Mouse (Mus musculus) natural killer cell, adult 2 months (primary cell): ENCODE data around the gene Ifitm6.
"Not testable (repeated sequence)": the region's sequence is repeated elsewhere in the genome, so short reads cannot be mapped to it uniquely, and the experiment has no call there.

ENCODE experiments used
- DNase-seq, 2 experiments: peaks; one replicate each; pipeline ENCODE4 v3.0.0; 2022; ENCODE audit warnings: low spot score in 2 of 2

Gene Ifitm6

DNA sequence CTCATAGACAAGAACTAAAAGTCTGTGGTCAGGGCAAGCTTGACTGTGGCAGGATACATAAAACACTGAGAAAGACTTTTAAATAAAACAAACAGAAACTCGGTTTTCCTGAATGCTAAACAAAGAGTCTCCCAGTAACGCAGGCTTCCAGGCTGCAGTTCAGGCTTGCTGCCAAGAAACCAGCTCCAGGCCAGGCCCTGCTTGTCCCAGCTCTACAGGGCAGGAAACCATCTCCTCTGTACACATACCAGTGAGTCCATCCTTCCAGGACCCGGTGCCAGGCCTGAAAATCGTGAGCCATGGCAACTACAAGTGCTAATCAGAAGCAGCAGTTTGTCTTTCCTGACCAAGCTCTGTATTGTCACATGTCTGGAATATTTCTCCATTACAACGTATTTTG lies 23.9 kb upstream of the Ifitm6 start:
- no peak for DNase-seq

DNA sequence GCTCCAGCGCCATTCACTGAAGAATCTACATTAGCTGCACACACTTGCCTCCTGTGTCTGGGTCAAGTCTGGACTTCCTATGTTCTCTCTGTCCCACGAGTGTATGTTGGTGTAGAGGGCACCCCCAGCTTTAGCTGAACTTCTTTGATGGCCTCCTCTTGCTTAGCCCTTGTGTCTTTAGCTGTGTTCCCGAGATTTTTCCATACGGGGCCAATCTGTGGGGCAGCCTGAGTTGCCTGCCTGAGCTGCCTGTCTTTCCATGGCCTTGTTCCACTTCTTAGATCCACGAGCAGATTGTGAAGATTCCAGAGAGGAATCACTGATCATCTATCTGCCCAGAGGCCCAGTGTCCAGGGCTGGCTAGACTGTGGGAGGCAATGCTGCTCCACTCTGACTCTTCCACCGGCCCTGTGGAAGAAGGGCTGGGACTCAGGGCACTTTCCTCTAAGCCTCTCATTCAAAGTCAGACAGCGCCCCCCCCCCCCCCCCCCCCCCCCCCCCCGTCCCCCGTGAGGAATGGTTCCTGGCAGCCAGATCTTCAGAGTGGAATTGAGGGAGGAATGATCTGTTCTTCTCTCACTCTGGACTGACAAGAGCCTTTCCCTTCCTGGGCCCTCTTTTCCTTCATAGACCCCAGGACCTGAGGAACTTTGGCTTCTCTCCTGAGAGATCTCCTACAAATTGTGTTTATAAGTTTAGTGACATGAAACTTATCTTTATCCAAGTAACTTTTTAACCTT lies 23.3 kb upstream of the Ifitm6 start:
- DNase-seq = no peak

DNA sequence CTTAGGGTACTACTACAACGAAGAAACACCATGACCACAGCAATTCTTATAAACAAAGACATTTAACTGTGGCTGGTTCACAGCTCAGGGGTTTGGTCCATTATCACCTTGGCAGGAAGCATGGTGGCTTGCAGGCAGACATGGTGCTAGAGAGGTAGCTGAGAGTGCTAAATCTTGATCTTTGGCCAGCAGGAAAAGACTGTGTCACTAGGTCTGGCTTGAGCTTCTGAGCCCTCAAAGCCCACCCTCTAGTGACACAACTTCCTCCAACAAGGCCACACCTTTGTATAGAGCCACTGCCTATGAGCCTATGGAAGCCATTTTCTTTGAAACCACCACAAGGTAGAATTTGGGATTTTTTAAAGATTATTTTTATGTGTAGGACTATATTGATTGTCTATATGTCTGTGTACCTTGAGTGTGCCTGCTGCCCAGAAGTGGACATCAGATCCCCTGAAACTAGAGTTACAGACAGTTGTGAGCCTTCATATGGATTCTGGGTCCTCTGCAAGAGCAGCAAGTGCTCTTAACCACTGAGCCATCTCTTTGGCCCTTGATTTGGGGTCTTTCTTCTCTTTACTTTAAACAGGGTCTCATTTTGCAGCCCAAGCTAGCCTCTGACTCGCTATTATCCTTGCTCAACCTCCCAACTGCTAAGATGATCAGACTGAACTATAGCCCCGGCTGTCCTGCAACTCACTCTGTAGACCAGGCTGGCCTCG lies 21.8 kb upstream of the Ifitm6 start:
- no peak for DNase-seq

DNA sequence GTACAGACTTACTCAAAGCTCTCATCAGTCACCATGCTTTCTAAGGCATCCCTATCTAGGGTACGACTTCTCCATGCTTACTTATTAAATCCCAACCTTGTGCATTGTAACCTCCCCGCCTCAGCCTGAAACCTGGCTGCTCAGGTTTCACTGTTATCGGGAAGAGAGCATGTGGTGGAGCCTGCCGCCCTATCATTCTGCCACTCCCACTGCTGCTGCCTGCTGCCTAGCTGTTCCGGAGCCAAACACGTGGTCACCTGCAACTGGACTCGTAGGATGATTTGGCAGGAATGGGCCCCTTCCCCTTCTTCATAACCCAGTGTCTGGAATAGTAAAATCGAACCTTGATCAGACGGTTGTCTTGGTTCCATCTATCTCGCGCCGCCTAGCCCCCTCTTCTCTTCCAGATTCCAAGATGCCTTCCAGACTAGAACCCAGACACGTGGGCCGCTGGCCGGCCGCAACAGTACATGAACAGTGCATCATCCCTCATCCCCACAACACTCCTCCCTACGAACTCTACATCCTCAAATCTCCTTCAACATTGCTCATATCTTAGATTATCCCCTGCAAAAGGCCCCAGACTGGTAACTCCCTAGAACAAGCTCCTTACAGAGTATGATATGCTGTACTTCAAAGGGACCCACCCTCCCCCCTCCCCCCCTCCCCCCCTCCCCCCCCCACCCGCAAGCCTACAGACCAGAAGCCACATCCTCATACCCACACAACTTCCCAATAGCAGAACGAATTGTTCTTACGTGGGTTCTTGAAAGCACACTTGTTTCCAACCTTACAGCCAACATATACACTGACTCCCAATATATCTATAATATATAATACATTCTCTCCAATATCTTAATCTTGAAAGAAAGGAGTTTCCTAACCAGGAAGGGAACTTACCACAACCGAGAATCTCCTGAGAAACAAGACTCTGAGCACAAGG lies 20.6 kb upstream of the Ifitm6 start:
- DNase-seq = no peak

DNA sequence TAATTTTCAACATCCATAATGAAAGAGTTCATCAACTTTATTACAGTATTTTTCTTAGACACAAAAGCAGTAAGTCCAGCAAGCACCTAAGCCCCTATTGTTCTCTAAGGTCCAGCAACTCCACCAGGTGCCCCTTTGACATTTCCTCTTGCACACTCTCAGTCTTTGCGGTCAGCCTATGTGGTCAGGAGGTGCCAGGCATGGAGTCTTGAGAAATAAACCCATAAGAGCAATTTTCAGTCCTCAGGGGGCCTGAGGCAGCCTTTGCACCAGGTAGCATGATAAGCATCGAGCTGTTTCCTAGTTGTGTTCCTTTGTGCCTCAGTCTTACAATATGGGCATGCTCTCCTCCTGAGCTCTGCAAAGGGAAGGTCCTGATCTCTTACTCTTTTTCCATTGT lies 18.9 kb upstream of the Ifitm6 start:
- not testable (repeated sequence) for DNase-seq

DNA sequence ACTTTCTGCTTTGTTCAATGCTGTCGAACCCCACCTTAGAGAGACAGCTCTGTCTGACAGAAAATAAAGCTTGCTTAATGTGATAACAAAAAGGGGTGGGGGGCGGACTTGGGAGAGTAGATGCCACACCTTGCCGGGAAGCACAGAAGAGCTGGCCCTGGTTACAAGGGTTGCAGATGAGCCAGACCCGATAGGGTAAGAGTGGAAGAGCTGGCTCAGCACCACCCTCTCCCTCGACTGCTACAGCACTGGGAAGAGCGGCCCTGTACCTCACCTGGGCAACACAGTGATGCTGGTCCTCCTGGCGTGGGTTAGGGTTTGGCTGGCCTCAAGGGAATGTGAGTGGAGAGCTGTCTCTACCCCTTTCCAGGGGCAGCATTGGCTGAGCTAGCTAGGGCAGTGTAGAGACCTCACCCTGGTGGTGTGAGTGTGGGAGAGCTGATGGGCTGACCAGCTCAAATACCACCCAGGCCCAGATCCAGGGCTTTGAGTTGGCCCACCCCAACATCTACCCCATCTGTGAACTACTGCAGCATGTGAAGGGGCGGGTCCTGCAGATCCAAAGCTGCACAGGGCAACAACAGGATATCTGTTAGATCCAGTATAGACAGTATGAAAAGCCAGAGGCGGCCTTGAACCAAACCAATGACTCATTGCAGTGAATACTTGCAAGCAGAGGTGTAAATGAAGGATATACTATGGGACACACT lies 14.9 kb upstream of the Ifitm6 start:
- no peak for DNase-seq

DNA sequence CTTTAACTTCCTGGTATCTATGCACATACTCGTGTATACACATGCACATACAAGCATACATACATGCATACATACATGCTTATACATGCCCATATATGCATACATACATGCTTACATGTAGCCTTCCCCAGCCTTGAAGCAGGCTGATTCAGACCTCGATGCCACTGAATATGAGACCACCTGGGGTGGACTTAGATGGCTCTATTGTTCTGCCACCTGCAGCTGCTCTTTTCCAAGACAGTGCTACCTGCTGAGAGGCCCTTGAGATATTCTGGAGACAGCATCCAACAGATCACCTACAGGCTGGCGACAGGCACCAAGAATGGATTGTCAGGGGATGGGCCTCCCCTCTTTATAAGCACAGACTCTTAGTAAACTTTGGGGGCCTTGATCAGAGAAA lies 12.7 kb upstream of the Ifitm6 start:
- no peak for DNase-seq

DNA sequence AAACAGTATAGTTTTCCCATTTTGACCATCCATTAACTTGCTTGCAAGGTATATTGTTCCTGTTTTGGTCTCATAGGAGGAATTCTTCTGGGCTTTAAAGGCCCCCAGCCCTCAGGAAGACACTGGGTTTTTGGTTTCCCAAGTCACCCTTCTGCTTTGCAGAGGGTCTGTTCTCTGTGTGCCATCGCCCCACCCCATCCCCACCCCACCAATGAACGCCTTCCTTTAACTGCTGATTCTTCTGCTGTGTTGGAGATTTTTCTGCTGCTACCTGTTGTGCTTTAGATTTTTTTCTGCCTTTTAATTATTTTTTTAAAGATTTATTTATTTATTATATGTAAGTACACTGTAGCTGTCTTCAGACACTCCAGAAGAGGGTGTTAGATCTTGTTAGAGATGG lies 11.1 kb upstream of the Ifitm6 start, which contains the start of gene Gm17387:
Gene Gm17387 (plus strand): TSS at position 301 of the 400 bp plus-strand sequence.
- no peak for DNase-seq

DNA sequence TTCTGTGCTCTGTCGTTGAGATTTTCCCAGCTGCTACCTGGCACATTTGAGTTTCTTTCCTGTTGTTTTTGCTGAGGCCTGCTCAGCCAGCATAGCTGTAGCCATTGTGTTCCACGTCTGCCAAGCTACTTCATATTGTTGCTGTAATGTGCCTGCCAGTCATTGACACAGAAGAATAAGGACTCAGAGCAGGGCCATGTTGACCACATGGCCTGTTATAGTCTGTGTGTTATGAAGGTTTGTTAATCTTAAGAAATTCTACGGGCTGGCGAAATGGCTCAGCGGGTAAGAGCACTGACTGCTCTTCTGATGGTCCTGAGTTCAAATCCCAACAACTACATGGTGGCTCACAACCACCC lies 9.0 kb upstream of the Ifitm6 start:
- DNase-seq = no peak

DNA sequence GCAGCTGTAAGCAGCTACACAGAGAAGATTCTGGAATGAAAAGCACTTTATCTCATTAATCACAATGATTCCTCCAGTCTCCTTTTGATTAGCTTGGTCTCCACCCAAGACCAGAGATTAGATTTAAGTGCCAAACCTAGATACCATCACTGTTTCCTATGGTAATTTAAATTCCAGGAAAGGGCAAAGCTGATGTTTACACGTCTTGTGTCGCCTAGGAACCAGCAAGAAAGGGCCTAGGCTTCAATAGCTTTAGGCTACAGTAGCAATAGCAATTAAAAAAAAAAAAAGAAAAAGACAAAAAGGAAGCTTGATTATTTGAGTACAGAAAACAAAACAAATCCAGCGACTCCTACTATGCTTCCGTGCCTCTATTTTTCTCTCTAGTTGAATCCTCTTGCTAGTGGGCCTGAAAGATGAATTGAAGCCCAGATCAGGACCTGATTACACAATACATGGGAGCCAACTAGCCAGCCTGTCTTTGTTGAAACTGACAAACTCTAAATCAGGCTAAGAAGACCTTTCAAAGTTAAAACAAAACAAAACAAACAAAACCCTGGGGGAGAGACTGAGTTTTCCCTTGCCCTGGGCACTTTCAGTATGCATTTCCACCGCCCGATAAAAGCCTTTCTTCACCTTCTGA lies 8.5 kb upstream of the Ifitm6 start:
- DNase-seq = no peak

DNA sequence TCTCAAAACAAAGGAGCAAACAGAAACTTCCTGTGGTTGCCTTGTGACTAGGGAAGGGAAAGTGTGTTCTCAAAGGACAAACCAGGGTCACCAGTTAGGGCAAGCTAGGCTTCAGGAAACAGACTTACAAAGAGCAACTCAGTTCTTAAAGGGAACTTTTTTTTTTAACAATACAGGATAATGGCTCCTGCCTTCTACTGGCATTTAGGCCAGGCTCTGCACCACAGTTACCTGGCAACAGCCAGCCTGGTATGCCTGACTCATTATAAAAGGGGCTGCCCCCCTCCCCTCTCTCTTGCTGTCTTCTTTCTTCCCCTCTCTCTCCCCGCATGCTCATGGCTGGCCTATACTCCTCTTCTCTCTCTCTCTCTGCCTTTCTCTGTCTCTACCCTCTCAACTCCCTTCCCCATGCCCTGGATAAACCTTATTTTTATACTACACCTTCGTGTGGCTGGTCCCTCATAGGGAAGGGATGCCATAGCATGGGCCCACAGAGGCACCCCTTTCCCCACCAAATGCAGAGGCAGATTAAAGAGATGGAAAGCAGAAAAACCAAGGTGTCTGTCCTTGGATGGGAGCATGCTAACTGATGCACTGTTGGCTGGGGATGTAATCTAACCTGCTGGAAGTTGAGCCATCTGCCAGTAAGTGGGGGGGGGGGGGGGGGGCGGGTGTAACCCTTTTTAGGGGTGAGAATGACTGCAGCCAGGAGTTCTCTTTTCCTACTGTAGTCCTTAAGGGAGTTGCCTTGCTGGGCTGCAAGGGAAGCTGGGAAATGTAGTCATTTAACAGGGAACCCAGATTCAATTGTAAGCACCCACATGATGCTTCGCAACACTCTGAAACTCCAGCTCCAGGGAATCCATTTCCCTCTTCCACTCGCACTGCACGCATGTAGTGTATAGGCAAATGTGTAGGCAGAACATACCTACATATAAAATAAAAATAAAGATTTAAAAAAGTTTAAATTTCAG lies 7.4 kb upstream of the Ifitm6 start:
- DNase-seq = no peak

DNA sequence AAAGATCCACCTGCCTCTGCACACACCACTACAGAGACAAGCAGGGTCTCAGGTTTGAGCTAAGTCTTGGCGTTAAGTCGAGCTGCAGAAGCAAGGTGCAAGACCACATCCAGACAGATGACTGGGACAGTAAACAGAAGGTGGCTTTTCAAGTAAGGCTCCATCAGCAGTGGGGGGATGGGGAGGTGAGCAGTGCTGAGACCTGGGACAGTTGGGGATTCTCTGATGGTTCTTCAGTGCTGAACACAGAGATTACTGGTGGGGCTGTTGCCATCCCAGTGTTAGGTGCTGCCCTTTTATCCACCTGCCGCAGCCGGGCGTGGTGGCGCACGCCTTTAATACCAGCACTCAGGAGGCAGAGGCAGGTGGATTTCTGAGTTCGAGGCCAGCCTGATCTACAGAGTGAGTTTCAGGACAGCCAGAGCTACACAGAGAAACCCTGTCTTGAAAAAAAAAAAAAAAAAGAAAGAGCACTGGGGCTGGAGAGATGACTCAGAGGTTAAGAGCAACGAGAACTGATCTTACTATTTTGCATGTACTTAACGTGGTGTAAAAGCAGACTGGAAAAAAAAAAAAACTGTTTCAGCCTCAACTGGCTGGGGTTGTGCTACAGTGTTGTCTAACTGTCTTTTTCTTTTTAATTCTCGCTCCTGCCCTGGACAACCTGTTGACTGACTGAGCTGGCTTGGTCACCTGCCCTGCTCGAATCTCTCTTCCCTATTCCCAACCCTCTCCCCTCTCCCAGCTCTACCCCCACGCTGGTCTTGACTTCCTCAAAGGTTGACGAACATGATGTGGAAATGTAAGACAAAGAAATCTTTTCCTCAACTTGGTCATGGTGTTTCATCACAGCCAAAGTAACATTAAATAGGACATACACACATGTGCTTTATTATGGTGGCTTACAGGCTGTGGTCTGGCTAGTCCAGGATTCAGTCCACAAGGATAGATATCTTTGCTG lies 4.0 kb upstream of the Ifitm6 start:
- DNase-seq = no peak

DNA sequence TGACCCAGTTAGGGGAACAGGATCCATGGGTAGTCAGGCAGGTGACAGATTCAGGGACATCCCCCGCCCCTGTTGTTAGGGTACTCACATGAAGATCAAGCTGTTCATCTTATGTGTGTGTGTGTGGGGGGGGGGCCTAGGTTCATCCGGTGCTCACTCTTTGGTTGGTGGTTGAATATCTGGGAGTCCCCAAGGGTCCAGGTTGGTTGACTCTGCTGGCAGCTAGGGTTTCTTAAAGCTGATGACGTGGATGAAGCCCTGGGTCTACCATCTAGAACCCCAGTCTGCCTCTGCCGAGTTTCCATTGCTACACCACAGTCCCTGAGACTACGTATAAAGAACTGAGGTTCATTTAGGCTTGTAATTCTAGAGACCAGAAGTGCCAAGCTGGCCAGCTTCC lies 1.3 kb upstream of the Ifitm6 start:
- DNase-seq = no peak

DNA sequence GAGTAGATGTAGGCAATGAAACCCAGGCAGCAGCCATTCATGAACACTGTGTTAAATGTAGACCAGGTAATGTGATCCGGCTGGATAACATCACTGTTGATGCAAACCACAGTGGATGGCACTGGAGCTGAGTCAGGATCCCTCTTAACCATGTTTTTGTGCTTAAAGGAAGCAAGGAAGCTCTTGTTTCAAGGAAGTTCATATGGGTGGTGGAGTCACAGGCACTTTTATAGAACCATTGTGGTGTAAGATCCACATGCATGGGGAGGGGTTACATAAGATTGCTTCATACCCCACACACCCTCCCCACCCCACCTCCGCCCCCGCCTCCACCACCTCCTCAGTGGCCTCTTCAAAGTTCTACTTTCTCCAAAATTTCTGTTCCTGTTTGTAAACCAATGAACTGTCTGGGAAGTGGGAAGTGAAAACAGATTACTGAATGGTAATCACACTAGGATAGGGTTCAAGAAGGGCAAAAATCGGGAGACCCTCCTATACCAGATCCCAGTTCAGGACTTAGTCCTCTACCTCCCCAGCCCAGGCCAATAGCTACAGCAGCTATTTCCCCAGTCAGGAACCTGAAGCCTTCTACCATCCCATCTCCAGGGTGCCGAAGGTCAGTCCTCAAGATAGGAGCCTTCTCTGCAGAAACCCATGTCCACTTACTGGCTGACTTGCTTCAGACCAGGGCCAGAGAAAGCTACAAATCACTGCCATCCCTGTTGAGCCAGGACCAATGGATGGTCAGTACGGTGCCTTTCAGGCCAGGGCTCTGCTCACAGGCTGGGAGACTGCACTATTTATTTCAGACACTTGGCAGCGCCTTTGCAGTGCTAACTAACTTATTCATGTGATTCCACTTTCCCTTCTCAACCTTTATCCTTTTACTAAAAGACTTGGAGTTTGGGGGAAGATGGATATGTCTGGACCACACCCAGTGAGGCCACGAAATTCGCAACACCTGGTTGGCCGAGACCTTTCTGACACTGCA lies 722 bp downstream of the Ifitm6 start:
- DNase-seq = no peak

DNA sequence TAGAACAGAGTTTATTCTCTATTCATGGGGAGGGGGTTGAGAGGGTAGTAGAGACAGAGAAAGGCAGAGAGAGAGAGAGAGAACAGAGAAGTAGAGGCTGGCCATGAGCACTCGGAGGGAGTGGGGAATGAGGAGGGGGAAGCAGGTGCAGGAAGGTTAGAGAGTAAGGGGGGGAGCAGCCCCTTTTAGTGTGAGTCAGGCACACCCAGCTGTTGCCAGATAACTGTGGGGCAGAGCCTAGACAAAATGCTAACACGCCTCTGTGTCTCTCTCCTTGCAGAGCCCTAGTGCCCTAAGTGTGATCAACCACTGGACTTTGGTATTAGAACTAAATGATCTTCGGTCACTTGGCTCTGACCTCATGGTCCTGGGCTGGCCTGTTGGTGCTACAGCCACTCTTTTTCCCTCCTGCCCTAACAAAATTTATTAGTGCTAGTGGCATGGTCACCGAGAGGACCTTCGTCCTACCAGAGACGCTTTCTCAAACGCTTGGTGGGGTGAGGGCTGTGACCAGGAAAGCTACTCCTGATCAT lies 6.4 kb downstream of the Ifitm6 start:
- no peak for DNase-seq

DNA sequence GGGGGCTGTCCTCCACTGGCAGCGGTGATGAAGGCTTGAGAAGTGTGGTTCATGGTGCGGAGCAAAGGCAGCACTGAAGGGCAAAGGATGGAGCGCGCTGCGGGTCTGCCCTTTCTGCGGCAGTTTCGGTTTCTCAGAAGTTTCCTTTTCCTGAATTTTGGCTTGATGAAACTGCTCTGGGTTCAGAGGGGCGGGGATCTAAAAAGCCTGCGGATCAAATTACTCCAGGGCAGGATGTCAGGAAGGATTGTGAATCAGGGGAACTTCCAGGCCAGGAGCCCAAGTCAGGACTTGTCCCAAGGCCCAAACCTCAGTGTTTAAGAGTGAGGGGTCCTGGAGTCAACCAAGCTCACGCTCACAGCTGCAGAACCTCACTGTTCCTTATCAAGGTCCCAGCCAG lies 7.1 kb downstream of the Ifitm6 start, which contains the start of gene Ifitm3:
Gene Ifitm3 (minus strand): TSS at position 178 of the 400 bp plus-strand sequence.
- no peak for DNase-seq

DNA sequence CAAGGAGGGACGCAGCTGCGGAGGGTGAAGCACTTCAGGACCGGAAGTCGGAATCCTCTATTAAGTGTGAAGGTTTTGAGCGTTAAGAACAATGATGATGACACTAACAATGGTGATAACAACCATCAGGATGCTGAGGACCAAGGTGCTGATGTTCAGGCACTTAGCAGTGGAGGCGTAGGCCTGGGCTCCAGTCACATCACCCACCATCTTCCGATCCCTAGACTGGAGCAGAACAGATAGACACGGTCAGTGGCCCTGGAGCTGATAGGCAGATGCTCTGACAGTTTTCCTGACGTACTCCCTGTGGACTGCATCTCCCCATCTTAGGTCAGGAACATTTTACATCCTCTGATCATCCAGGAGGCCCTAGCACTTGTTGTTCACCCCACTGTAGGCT lies 8.1 kb downstream of the Ifitm6 start:
- DNase-seq = no peak
